Mouse (Mus musculus): ENCODE data around the gene Cdc40.

DNA sequence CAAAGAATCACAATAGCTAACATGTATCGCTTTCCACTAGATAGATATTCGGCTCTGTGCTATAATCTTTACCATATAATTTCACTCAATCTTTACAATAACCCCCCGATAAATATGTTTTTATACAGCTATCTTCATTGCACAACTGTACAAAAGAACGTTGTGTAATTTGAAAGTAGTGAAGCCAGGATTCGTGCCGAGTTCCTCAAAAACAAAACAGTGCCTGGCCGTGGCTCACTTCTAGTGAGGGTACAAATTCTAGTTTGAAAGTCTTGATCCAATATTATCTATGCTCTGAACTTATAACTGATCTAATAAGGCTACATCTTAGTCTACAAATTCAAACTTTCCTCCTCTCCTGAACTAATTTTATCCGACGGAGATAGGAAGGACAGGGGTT lies 778 bp downstream of the Cdc40 start:
- TF ChIP-seq CTCF (IDR thresholded peaks at IDR 0.05; ENCODE audit: low read depth, low read length), result no peak
- TF ChIP-seq POLR2A (IDR thresholded peaks at IDR 0.05; ENCODE audit: insufficient read depth, low read length), result no peak

All from ES-Bruce4 (cell line).